Mouse (Mus musculus) spleen, adult 2 months (tissue): ENCODE results near the gene Olfr718-ps1.

Experiments used
- CTCF ChIP-seq: fragments of 200-500 bp; IDR thresholded peaks from 2 replicates; pipeline ENCODE4 v1.5.1; 2011; ENCODE audit warnings: mild to moderate bottlenecking, inconsistent platforms; ENCODE audit not compliant: insufficient read depth, insufficient read length, insufficient replicate concordance; ENCODE audit errors: extremely low read depth
- POLR2A ChIP-seq: fragments of 200-500 bp; IDR thresholded peaks from 2 replicates; pipeline ENCODE4 v1.6.1; 2011; ENCODE audit warnings: low read depth, low read length, inconsistent platforms

- TF ChIP-seq CTCF (no peak), POLR2A (no peak)
Measured at GRCm38 (mm10) chr5:143129101-143129500, 18.3 kb downstream of the Olfr718-ps1 start.
